Mouse (Mus musculus): ENCODE results near the gene Pagr1b.
A peak's percentile ranks its signal among the peaks of the same experiment; 100 is the strongest.

Pagr1b gene

DNA sequence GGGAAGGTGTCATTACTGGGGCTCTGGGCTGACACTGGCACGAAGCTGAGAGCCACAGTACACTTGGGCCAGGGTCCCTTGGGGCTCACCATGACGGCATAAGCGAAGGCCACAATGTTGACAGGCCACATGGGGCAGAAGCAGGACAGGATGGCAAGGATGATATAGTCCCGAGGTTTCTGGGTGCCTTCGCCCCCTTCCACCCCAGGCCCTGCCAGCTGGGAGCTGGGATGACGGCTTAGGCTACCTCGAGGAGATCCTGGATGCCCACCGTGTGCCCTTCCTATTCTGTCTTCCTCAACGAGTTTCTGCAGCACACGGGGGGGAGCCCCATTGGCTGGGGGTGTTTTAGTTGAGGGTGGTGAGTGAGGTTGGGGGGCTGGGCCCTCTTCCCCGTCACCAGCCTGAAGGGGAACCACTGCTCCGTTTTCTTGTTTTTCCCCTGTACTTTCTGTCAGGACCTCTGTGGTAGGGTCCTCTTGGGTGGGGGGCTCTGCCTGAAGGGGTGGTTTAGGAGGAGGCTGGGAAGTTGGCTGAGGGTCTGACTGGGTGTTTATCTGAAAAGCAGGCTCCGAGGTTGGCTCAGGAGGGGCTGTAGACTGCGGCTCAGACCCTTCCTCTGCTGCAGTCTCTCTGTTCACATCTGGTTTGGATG lies 3.1 kb upstream of the Pagr1b start:
- DNase-seq (ENCODE audit: low spot score) = no peak

DNA sequence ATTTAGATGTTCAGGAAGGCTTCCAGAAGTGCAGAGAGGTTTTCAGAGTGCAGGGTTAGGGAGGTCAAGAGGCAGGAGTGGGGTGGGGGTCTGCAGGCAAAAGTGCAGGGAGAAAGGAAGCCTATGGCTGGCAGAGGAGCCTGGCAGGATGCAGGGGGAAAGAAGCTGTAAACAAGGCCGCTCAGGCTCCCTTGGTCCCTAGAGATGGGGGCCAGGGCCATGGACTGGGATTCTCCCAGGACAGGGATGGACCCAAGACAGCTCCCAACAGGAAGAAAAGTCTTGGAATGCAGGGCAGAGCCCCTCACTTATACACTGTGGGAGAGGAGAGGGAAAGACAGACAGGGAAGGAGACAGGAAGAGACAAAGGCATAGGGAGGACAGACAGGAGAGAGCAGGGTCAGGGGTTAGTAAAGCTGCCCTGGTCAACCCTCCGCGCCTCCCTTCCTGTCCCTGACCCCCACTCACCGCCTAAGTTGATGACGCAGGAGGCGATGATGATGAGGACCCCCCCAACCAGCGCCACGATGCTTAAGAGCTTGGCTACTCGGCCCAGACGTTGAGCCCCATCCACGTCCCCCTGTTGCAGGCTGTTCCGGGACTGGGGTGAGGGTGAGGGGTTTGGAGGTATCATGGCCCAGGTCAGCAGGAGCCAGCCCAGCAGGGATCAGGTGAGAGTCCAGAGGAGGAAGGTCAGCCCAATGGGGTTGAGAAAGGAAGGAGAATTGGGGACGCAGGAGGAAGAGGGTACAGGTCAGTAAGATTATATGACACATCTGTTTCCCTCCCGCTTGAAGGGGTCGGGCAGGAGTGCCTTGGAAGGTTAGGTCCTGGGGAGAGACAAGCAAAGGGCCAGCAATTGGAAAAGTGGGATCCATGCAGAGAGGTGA lies 2.4 kb upstream of the Pagr1b start:
- no peak for DNase-seq (ENCODE audit: low spot score)

DNA sequence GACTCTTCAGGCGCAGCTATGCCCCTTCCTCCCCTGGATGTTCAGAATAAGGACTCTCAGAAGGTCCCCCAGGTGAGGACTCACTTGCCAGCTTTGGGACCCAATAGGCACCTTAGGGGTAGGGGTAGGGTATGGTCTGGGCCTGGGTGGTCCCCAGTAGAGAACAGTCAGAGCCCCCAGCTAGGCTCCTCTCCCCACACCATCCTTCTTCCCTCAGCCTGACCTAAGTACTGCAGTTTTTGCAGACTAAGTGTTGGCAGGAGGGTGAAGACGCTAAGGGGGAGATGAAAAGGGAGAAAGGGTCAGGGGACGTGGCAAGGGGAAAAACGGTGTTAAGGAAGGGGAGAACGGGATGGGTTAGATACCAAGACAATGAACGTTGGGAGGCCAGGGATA lies 1.7 kb upstream of the Pagr1b start:
- no peak for DNase-seq (ENCODE audit: low spot score)

DNA sequence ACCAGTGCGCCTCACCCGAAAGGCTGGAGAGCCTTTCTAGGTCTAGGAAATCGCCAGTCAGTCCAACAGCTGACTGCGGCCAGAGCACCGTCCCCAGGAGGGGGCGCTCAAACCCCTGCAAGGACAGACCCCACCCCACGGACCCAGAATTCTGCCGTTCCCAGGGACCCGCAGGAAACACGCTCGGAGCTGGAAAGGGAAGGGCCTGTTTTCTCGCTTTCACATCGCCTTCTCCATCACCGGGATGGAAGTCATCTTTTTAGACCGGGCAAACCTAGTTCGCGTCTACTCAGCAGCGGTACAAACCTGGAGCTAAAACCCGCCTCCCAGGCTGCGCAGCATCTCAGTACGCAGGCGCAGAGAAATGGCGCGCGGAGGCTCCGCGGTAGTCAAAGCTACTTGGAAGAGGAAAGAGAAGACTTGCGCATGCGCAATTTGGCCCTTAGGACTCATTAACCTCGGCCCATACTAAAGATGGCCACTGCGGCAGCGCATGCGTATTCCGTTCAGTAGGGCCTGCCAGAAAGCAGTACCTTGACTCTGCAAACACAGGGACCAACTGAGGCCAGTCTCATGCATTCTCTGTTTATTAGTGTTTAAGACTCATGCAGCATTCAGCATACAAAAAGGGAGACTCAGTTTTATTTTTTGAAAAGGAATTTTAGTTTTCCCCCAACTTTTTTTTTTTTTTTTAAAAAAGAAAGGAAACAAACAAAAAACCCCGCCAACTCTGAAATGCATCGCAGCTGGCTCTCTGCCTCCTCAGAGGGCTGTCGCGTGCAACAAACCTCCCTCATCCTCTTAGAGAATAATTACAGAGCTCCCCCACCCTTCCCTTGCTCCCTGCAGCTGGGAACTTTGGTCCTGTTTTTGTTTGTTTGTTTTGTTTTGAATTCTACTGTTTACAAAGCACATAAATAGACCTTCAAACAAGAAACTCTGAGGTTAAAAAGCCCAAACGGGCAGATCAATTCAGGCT lies 976 bp upstream of the Pagr1b start, which contains the start of gene Pagr1a:
Gene Pagr1a, minus strand, starts transcription at position 382 of the 979 bp plus-strand sequence.
- DNase-seq (ENCODE audit: low spot score) = peak; percentile 100

DNA sequence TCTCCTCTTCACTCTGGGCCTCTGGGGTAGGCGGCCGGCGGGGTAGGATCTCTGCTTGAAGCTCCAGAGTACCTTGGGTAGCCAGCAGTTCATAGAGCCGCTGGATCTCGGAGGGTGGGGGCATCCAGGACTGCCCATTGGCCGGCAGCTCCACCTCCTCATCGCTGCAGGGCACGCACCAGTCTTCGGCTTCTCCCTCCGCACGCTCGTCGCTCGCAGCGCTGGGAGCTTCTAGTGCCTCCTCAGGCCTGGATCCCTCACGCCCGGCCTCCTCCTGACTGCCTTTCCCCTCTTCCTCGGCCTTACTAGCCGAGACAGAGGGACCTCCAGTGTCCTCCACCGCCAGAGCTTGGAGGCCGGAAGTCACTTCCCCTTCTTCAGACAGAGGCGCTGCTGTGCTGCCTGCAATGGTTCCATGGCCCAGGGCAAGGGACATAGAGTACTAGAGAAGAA lies 228 bp upstream of the Pagr1b start:
- DNase-seq (ENCODE audit: low spot score) = no peak

DNA sequence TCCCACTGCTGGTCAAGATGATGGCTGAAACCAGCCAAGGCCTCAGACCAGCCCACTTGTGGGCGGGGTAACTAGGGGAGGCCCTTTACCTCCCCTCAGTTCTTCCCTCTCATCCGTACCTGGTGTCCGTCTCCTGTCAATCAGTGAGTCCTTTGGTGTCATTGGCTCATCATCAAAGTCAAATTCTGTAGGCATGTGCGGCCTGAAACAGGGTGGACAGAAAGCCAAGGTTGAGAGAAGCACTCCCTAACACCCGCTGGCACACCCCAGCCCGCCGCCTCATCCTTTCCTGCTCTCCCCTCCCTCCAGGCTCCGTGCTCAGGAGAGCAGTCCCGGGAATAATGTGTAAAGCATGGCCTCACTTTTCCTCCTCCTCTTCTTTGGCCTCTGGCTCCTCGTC lies 203 bp downstream of the Pagr1b start:
- peak; percentile 77 for DNase-seq (ENCODE audit: low spot score)

DNA sequence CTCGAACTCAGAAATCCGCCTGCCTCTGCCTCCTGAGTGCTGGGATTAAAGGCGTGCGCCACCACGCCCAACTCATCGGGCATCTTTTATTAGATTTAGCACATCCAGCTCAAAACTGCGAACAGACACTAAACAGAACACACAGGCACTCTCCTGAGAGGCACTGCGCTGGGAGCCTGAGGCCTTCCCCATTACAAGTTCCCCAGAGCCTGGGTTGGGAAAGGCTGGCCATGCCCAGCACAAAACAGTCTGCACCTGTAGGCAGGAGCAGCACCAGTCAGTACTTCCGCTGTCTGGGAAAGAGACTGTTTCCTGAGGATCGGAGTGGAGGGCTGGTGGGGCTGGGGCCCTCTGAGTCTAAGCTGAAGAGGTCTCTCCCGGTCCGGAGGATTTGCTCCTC lies 1.3 kb downstream of the Pagr1b start:
- no peak for DNase-seq (ENCODE audit: low spot score)

DNA sequence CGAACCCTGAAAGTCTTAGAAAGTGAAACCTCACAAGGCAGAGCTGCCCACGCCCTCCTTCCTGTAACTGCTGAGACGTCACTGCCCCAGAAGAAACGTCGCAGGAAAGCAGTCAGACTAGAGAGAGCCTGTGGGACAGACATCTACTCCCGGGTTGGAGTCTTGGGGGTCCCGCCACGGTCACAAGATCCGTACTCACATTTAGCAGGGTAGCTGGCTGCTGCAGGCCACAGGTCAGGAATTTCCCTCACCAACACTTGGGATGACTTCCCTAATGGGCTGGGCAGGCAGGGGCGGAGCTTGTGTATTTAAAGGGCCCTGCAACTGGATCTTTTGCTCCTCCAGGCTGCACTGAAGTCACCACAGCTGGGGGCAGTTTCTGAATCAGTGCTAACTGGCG lies 2.0 kb downstream of the Pagr1b start, which contains the start of gene Mvp:
Gene Mvp, minus strand, starts transcription at position 302 of the 400 bp plus-strand sequence.
- peak; percentile 70 for DNase-seq (ENCODE audit: low spot score)

DNA sequence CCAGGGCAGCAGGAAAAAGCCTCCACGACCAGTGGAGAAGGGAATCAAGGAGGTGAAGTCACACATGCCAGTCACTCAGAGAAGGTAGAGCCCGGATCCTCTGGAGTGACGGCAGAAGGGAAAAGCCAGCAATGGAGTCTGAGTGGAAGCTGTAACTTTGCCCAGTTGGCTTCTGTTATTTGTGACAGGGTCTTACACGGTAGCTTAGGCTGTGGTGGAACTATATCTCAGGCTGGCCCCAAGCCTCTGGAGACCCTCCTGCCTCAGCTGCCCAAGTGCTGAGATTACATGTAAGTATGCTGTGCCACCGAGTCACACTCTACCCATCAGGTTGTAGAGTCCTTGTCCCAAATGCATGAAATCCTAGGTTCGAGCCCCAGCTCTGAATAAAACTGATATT lies 2.9 kb downstream of the Pagr1b start:
- DNase-seq (ENCODE audit: low spot score) = no peak

DNA sequence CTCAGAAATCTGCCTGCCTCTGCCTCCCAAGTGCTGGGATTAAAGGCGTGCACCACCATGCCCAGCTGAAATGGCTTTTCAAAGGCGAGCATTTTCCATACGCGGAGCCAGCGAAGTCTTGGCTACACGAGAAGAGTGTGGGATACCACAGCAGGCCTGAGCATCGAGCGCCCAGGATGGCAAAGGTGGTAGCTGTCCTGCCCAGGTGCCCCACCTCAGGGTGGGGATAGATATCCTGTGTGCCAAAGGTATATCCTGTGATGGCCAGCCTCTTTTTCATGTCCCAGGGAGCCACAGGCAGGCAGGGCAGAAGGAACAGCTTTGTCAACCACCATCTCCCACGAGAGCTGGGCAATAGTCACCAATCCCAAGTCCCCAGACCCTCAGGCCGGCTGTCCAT lies 3.4 kb downstream of the Pagr1b start:
- DNase-seq (ENCODE audit: low spot score) = no peak

DNA sequence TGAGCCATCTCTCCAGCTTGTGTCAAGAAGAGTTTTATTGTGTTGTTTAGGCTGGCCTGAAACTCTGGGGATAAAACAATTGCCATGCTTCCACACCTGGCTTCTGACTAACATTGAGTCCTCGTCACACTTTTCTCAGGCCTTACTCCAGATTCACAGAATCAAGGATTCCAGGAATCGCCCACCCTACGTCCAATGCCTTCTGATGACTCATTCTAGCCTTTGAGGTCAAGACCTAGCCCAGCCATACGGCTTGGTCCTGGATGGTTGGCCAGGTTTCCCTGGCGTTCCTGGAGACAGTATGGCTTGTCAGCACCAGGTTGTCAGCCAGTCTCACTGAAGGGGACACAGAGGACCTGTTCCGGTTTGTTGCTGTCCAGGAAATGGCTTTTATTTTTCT lies 3.9 kb downstream of the Pagr1b start:
- no peak for DNase-seq (ENCODE audit: low spot score)

DNA sequence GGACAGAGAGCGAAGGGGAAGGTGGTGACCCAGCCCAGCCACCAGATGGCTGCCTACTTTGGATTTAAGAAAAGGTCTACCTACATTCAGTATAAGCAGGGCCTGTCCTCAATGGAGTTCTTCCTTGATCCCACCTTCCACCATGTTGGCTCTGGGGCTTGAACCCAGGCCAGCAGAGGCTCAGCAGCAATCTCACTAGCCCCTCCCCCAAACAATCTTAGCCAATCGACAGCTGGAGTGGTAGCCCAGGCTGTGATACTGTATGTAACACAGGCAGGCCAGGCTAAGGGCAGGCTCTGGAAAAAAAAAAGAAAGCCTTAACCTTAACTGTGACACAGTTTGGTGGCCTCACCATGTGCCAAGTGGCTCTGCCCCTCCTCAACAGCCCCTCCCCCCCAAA lies 4.6 kb downstream of the Pagr1b start:
- DNase-seq (ENCODE audit: low spot score) = no peak

DNA sequence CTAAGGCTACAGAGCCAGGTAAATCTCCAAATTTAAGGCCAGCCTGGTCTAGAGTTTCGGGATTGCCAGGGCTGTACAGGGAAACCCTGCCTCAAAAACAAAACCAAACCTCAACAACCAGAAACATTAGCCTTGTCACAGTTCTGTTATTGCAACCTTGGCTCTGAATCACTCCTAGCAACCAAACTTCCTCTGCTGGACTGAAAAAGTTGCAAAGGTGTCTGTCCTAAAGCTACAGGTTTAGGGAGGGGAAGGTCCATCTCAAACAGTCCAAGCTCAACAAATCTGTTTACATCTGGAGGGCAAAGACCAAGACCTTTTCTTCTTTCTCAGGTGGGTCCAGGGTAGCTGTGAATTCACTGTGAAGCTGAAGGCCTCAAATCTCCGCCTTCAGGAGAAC lies 5.2 kb downstream of the Pagr1b start:
- no peak for DNase-seq (ENCODE audit: low spot score)

DNA sequence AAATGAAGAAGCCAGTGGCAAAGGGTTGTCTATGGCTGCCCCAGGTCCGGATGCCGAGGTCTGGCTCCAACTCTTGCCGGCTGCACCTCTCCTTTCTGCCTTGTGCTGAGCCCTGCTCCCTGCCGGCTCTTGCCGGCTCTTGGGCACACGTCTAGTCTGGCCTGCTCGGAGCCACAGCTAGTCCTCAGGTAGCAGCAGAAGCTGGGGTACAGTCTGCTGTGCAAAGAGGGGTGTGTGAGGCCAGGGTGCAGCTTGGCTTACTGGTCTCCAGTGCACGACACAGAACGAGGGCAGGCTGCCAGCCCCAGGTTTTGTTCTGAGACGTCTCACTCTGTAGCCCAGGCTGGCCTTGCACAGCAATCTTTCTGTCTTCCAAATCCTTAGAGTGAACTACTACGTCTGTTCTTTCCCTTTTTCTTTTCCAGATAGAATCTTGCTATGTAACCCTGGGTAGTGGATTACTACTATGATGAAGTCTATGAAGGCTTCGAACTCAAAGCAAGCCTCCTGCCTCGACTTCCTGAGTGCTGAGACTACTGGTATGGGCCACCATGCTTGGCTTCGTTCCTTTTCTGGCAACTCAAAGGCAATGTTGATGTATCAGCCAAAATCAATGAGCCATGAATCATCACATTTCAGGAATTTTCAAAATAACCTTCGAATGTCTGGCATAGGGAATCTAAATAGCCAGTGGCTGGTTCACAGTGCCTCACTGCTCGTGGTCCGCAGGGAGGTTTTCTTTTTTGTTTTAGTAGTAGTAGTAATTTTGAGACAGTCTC lies 6.8 kb downstream of the Pagr1b start:
- DNase-seq (ENCODE audit: low spot score) = no peak

DNA sequence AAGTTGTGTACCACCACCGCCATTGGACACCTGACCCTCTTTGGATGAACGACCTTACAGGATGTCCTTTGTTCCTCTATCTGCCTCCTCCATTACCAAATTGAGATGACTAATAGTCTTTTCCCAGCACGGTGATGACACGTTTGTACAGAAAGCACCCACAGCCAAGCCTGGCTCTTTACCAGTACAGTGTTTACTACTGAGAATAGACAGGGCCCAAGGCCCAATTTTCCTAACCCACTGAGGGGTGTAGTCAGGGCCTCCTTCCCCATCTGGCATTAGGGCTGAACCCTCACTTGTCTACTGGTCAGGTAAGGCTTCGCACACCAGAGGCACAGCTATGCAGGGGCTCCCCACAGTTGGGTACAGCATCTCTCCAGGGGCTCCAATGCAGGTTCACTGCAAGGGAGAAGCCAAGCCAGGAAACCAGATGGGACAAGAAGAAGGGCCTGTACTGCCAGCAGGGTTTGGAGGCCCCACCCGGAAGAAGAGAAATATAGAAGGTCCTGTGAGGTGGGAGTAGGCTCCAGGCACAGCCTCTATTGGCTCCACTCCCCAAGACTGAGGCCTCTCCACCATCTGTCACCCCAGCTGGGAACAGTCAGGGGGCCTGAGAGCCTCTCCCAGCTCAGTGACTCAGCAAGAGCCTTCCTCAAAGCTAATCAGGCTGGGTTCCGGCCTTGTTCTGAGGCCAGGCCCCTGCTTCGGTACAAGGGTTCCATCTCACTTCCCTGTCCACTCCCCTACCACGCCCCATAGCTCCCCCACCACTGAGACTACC lies 7.9 kb downstream of the Pagr1b start:
- peak; percentile 40 for DNase-seq (ENCODE audit: low spot score)

DNA sequence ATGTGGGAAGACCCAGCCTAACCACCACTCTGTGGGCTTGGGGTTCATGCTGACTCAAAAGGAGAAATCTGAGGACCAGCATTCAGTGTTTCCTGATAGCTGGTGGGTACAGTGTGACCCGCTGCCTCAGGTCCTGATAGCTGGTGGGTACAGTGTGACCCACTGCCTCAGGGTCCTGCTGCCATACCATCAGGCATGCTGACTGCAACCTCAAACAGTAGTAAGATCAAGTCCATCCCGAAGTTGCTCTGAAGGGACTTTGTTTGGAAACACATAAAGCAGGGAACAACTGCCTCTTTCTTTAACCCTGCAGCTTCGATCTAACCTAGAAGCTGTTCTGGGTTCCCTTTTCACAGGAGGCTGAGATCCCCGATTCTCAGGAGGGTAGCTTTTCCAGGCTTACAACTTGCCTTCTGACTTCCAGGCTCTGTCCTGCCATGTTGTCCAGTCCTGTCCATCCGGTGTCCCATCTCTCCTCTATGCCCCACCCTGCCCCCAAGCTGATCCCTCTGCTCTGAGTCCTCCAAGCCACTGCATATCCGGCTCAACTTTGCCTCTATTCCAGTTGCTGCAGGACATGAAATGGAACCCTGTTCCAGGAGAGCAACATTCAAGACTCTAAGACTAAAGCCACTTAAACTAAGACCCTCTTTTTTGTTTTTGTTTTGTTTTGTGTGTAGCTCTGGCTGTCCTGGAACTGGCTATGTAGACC lies 8.8 kb downstream of the Pagr1b start:
- no peak for DNase-seq (ENCODE audit: low spot score)

DNA sequence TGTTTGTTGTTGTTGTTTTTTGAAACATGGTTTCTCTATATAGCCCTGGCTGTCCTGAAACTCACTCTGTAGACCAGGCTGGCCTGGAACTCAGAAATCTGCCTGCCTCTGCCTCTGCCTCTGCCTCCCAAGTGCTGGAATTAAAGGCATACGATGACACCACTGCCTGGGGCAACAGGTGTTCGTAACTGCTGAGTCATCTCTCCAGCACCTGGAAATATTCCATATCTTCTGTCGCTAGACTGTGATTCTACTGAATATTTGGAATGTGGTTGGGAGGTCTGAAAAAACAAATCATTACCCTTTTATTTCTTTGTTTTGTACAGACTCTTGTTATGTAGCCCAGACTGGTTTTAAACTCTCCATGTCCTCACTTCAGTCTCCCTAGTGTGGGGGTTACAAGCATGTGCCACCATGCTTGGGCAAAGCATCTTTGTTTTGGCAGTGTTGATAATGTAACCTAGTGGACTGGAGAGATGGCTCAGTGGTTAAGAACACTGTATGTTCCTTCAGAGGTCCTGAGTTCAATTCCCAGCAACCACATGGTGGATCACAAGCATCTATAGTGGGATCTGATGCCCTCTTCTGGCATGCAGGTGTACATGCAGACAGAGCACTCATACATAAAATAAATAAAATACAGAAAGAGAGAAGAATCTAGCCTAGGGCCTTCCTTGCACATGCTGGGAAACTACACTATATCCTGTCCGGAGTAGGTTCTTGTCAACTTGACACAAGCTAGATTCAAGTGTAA lies 12.0 kb downstream of the Pagr1b start:
- no peak for DNase-seq (ENCODE audit: low spot score)

DNA sequence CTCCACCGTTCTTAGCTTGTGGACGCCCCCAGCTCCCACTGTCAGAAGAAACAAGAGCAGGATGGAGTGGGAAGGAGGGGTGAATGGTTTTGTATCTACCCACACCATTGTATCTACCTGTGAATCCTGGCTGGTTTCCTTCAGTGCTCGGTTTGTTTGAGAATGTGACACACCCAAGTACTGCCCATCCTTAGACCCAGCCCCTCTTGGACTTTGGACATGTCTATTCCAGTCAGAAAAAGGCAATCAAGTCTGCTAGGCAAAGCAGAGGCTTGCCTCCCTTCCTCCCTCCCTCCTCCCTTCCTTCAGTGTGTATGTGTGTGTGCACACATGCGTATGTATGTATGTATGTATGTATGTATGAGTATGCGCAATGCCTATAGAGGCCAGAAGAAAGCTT lies 12.7 kb downstream of the Pagr1b start:
- no peak for DNase-seq (ENCODE audit: low spot score)

DNA sequence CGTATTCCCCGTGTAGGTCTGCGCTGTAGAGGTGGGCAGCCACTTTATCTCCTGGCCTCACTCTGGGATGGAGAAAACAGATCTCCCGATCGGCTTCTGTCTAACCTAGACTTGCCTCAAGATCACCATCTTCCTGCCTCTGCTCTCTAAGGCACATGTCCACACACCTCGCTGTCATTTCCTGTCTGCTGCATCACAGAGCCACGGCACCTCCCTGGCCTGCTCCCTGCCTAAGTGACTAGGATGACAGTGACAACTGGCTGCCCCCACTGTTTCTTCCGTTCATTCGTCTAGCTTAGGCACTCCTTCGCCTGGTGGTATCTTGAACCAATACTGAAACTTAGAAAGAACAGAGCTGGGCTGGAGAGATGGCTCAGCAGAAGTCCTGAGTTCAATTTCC lies 16.7 kb downstream of the Pagr1b start:
- DNase-seq (ENCODE audit: low spot score) = no peak

Data from embryo, embryonic 10.5 days (tissue).